Mouse (Mus musculus) c-Kit-positive CD71-positive TER-119-positive erythroid progenitor cells, embryonic 14.5 days (primary cell): Measurements from ENCODE around the gene Parvg.
"Not testable (repeated sequence)": the region's sequence is repeated elsewhere in the genome, so short reads cannot be mapped to it uniquely, and the experiment has no call there.

Source experiments
- DNase-seq: peaks from one replicate; pipeline ENCODE4 v3.0.0-alpha.2; 2013; ENCODE audit warnings: low spot score

Gene Parvg

GRCm38 (mm10) chr15:84323966-84324869 lies at the start of gene Parvg:
Parvg (plus strand) TSS chr15:84324026.
- DNase-seq = no peak

GRCm38 (mm10) chr15:84276066-84276465 lies 47.8 kb upstream of the Parvg start:
- no peak for DNase-seq

GRCm38 (mm10) chr15:84278091-84278490 lies 45.7 kb upstream of the Parvg start:
- no peak for DNase-seq

- DNase-seq = no peak
Measured at GRCm38 (mm10) chr15:84278656-84279055, 45.2 kb upstream of the Parvg start.

GRCm38 (mm10) chr15:84280309-84280708 lies 43.5 kb upstream of the Parvg start:
- no peak for DNase-seq

- DNase-seq = no peak
Measured at GRCm38 (mm10) chr15:84280712-84281347, 43.0 kb upstream of the Parvg start.

GRCm38 (mm10) chr15:84282206-84283085 lies 41.4 kb upstream of the Parvg start:
- no peak for DNase-seq

- peak; percentile 34 for DNase-seq
Measured at GRCm38 (mm10) chr15:84284059-84284458, 39.8 kb upstream of the Parvg start.

- no peak for DNase-seq
Measured at GRCm38 (mm10) chr15:84285453-84285852, 38.4 kb upstream of the Parvg start.

GRCm38 (mm10) chr15:84288953-84289352 lies 34.9 kb upstream of the Parvg start:
- not testable (repeated sequence) for DNase-seq

GRCm38 (mm10) chr15:84291097-84291496 lies 32.7 kb upstream of the Parvg start:
- no peak for DNase-seq

- DNase-seq = no peak
Measured at GRCm38 (mm10) chr15:84293590-84293989, 30.2 kb upstream of the Parvg start.

- DNase-seq = no peak
Measured at GRCm38 (mm10) chr15:84294391-84294790, 29.4 kb upstream of the Parvg start.

- DNase-seq = no peak
Measured at GRCm38 (mm10) chr15:84295225-84295624, 28.6 kb upstream of the Parvg start.

GRCm38 (mm10) chr15:84297454-84297853 lies 26.4 kb upstream of the Parvg start:
- DNase-seq = no peak

- DNase-seq = no peak
Measured at GRCm38 (mm10) chr15:84298804-84299370, 24.9 kb upstream of the Parvg start.

- DNase-seq = no peak
Measured at GRCm38 (mm10) chr15:84299662-84300333, 24.0 kb upstream of the Parvg start.

GRCm38 (mm10) chr15:84300591-84300990 lies 23.2 kb upstream of the Parvg start:
- no peak for DNase-seq

- DNase-seq = no peak
Measured at GRCm38 (mm10) chr15:84301026-84301425, 22.8 kb upstream of the Parvg start.

- no peak for DNase-seq
Measured at GRCm38 (mm10) chr15:84301641-84302420, 22.0 kb upstream of the Parvg start.

- DNase-seq = no peak
Measured at GRCm38 (mm10) chr15:84303264-84303663, 20.6 kb upstream of the Parvg start.
